Mouse (Mus musculus) embryonic facial prominence, embryonic 11.5 days (tissue): Measurements from ENCODE around the gene March7. TPM values are rescaled to one million over a fixed set of nuclear protein-coding genes. Genes with fewer than 3 reads are reported as not detected.

Experiments
- ATAC-seq: fragments of 200-750 bp; cut with Nextera tagmentation; replicated peaks from 2 replicates; pipeline ENCODE4 v1.8.0; 2017; ENCODE audit warnings: low read depth; ENCODE audit not compliant: insufficient number of reproducible peaks, low FRiP score, low TSS enrichment
- DNase-seq: peaks from one replicate; pipeline ENCODE4 v3.0.0-alpha.2; 2015; ENCODE audit warnings: low spot score
- H3K27ac ChIP-seq: fragments of 300-500 bp; sonication (generic); replicated peaks from 2 replicates; pipeline ENCODE4 v1.5.1; 2014; ENCODE audit warnings: mild to moderate bottlenecking, low read depth, low read length, control low read depth
- H3K27me3 ChIP-seq: fragments of 300-500 bp; sonication (generic); 2 replicates; pipeline ENCODE4 v1.6.1; 2014; ENCODE audit warnings: mild to moderate bottlenecking, low read length, moderate library complexity, mixed read lengths; ENCODE audit not compliant: control insufficient read depth, insufficient read depth
- H3K36me3 ChIP-seq: fragments of 300-500 bp; sonication (generic); replicated peaks from 2 replicates; pipeline ENCODE4 v1.6.1; 2014; ENCODE audit warnings: low read depth, mild to moderate bottlenecking, low read length, moderate library complexity, mixed read lengths; ENCODE audit not compliant: control insufficient read depth, insufficient read depth
- H3K4me1 ChIP-seq: fragments of 300-500 bp; sonication (generic); 2 replicates; pipeline ENCODE4 v1.6.1; 2014; ENCODE audit warnings: low read length, mixed read lengths; ENCODE audit not compliant: control insufficient read depth, insufficient read depth
- H3K4me2 ChIP-seq: fragments of 300-500 bp; sonication (generic); 2 replicates; pipeline ENCODE4 v1.6.1; 2014; ENCODE audit warnings: low read depth, mild to moderate bottlenecking, control low read depth, low read length, moderate library complexity
- H3K4me3 ChIP-seq: fragments of 300-500 bp; sonication (generic); 2 replicates; pipeline ENCODE4 v1.5.1; 2014; ENCODE audit warnings: low read depth, low read length, control low read depth
- H3K9ac ChIP-seq: fragments of 300-500 bp; sonication (generic); replicated peaks from 2 replicates; pipeline ENCODE4 v1.6.1; 2014; ENCODE audit warnings: mild to moderate bottlenecking, control low read depth, low read length
- H3K9me3 ChIP-seq: fragments of 300-500 bp; sonication (generic); replicated peaks from 2 replicates; pipeline ENCODE4 v1.6.1; 2016; ENCODE audit warnings: mild to moderate bottlenecking, low read length, inconsistent platforms, mixed read lengths; ENCODE audit not compliant: control insufficient read depth
- WGBS: fragments of 180-500 bp; shearing (Covaris S2); extraction: QIAGEN DNeasy Blood & Tissue Kit; methylation state at CpG from one replicate; pipeline ENCODE4 v1.1.7; 2014; 5-methylcytosine and 5-hydroxymethylcytosine counted together
- polyA plus RNA-seq: library from polyadenylated mRNA; unstranded; fragments of >200 nt; fragmentation: Nextera tagmentation; extraction: Ambion mirVana; gene quantifications from 2 replicates; pipeline ENCODE4 v1.2.1, GENCODE M21; 2014

The March7 gene
- polyA plus RNA-seq, 1 experiment from 2014 or later: 82.6 TPM

- H3K27me3 ChIP-seq: no peaks in the 10 kb centered on the region
- 91% methylated on average over 6 of the region's 6 CpGs for WGBS
- DNase-seq (no peak), ATAC-seq (no peak)
- no peak overlapping the region for H3K4me3 ChIP-seq
- H3K36me3 ChIP-seq: no peaks in the 10 kb centered on the region
- H3K9me3 ChIP-seq: no peaks in the 10 kb centered on the region
- H3K4me1 ChIP-seq: no peaks in the 10 kb centered on the region
- no peak overlapping the region for H3K9ac ChIP-seq
- H3K4me2 ChIP-seq: no peak overlapping the region
- H3K27ac ChIP-seq: no peak overlapping the region
Observed at GRCm38 (mm10) chr2:60217620-60218019, 7.9 kb downstream of the March7 start.

- WGBS: 74% methylated on average over 6 of the region's 6 CpGs
- H3K27me3 ChIP-seq: no peaks in the 10 kb centered on the region
- DNase-seq (no peak), ATAC-seq (no peak)
- no peak overlapping the region for H3K9ac ChIP-seq
- H3K4me3 ChIP-seq: no peak overlapping the region
- no peak overlapping the region for H3K27ac ChIP-seq
- no peak overlapping the region for H3K4me2 ChIP-seq
- H3K9me3 ChIP-seq: no peaks in the 10 kb centered on the region
- H3K36me3 ChIP-seq: no peaks in the 10 kb centered on the region
- H3K4me1 ChIP-seq: no peaks in the 10 kb centered on the region
Observed at GRCm38 (mm10) chr2:60221236-60221635, 11.5 kb downstream of the March7 start.

GRCm38 (mm10) chr2:60221954-60222353 lies 12.3 kb downstream of the March7 start:
- Histone ChIP-seq H3K4me1 (no peaks in the 10 kb centered on the region), H3K27ac (no peak overlapping the region), H3K27me3 (no peaks in the 10 kb centered on the region), H3K4me2 (no peak overlapping the region), H3K36me3 (no peaks in the 10 kb centered on the region), H3K9me3 (no peaks in the 10 kb centered on the region), H3K9ac (no peak overlapping the region), H3K4me3 (no peak overlapping the region)
- WGBS: 97% methylated on average over 2 of the region's 2 CpGs
- DNase-seq: no peak
- ATAC-seq: no peak

DNA sequence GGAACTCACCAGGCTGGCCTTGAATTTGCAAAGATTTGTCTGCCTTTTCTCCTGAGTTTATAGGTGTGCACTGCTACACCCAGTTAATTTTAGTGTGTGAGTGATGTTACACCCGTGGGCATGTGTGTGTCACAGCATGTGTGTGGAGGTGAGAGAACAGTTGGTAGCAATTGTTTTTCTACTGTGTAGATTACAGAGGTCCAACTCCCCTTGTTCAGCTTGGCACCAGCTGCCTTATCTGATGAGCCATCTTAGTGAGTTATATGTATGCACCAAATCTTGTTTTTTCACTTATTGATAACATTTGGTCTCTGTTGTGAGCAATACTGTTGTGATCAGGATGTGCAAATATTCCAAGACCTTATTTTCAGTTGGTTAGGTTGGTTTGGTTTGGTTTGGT lies 13.8 kb downstream of the March7 start:
- ATAC-seq: no peak
- H3K36me3 ChIP-seq: no peaks in the 10 kb centered on the region
- 81% methylated on average over 1 of the region's 1 CpGs for WGBS

GRCm38 (mm10) chr2:60228470-60228869 lies 18.8 kb downstream of the March7 start:
- H3K4me3 ChIP-seq: no peak overlapping the region
- ATAC-seq (no peak), DNase-seq (no peak)
- no peak overlapping the region for H3K9ac ChIP-seq
- H3K27me3 ChIP-seq: no peaks in the 10 kb centered on the region
- H3K4me1 ChIP-seq: no peaks in the 10 kb centered on the region
- no peak overlapping the region for H3K27ac ChIP-seq
- no peak overlapping the region for H3K4me2 ChIP-seq
- peaks cover 2% of the 10 kb centered on the region; the same call in 1 of the 2 replicates for H3K36me3 ChIP-seq
- WGBS: 70% methylated on average over 1 of the region's 1 CpGs
- H3K9me3 ChIP-seq: no peaks in the 10 kb centered on the region

More for the DNA sequence above, 13.8 kb downstream of the March7 start:
- no peaks in the 10 kb centered on the region for H3K4me1 ChIP-seq
- no peak overlapping the region for H3K9ac ChIP-seq
- H3K27ac ChIP-seq: no peak overlapping the region
- no peaks in the 10 kb centered on the region for H3K9me3 ChIP-seq
- no peak for DNase-seq
- no peaks in the 10 kb centered on the region for H3K27me3 ChIP-seq
- H3K4me2 ChIP-seq: no peak overlapping the region
- H3K4me3 ChIP-seq: no peak overlapping the region

GRCm38 (mm10) chr2:60230361-60230760 lies 20.7 kb downstream of the March7 start:
- Histone ChIP-seq H3K4me3 (no peak overlapping the region), H3K4me1 (no peaks in the 10 kb centered on the region), H3K9me3 (no peaks in the 10 kb centered on the region), H3K4me2 (no peak overlapping the region), H3K36me3 (peaks cover 9% of the 10 kb centered on the region), H3K27me3 (no peaks in the 10 kb centered on the region), H3K9ac (no peak overlapping the region), H3K27ac (no peak overlapping the region)
- 91% methylated on average over 2 of the region's 2 CpGs for WGBS
- ATAC-seq (no peak), DNase-seq (no peak)

DNA sequence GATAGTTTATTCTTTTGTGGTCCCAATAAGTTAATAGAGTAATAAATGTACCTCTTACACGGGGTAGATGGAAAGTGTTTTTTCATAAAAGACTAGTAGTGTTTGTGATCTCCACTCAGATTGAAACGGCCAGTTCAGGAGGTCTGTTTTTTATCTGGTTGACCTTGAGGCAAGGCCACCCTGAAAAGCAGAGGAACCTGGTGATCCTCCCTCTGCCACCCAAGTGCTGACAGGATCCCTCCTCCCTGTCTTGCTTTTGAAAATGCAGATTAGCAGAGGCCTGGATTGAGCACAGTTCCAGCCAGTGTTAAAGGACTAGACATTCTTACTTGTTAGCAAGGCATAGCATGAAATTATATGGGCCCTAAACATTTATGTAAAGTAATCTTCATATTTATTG lies 23.5 kb downstream of the March7 start:
- Histone ChIP-seq H3K36me3 (peaks cover 9% of the 10 kb centered on the region), H3K4me2 (no peak overlapping the region), H3K27me3 (no peaks in the 10 kb centered on the region), H3K9me3 (no peaks in the 10 kb centered on the region), H3K4me1 (no peaks in the 10 kb centered on the region), H3K27ac (no peak overlapping the region), H3K4me3 (no peak overlapping the region), H3K9ac (no peak overlapping the region)
- ATAC-seq: no peak
- WGBS: 77% methylated on average over 2 of the region's 2 CpGs
- DNase-seq: no peak

GRCm38 (mm10) chr2:60234506-60234905 lies 24.8 kb downstream of the March7 start:
- Histone ChIP-seq H3K4me3 (no peak overlapping the region), H3K9ac (no peak overlapping the region), H3K4me1 (no peaks in the 10 kb centered on the region), H3K27ac (no peak overlapping the region), H3K36me3 (peaks cover 12% of the 10 kb centered on the region), H3K27me3 (no peaks in the 10 kb centered on the region), H3K9me3 (no peaks in the 10 kb centered on the region), H3K4me2 (no peak overlapping the region)
- no peak for DNase-seq
- no peak for ATAC-seq
- WGBS: 82% methylated on average over 7 of the region's 7 CpGs
